Mouse (Mus musculus): ENCODE measurements around the gene Cyp4f40.
"Not testable (repeated sequence)": the region's sequence is repeated elsewhere in the genome, so short reads cannot be mapped to it uniquely, and the experiment has no call there.

Gene Cyp4f40

DNA sequence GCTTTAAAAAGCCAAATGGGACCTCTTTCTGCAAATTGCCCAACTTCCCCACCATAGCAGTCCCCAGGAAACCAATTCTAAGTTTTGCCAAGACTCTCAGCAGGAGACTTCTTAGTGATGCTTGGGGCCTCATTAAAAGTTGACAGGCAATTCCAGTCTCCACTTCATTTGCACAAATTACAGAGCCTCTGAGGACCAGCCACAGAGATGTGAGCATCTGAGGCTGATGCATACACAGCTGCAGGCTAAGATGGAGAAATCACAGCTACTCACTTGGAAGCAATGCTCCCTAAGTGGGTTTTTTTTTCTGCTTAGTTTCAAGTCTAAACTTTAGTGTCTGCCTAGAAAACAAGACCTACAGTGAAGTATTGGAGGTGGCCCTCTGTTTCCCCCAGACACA lies 51.8 kb downstream of the Cyp4f40 start:
- not testable (repeated sequence) for DNase-seq (ENCODE audit: low spot score in 2 of 2)

DNA sequence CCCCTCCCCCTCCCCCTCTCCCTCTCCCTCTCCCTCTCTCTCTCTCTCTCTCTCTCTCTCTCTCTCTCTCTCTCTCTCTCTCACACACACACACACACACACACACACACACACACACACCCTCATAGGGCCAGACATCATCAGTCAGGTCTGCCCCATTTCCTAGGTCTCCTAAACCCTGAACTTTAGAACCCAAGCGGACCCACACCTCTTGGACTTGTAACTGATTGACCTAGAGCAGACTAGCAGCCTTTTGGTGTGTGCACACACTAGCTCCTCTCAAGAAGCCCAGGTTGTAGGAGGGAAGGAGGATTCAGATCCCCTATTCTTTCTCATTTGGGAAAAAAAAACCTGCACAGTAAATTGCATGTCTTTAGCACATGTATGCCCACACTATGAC lies 63.5 kb downstream of the Cyp4f40 start:
- not testable (repeated sequence) for DNase-seq (ENCODE audit: low spot score in 2 of 2)

DNA sequence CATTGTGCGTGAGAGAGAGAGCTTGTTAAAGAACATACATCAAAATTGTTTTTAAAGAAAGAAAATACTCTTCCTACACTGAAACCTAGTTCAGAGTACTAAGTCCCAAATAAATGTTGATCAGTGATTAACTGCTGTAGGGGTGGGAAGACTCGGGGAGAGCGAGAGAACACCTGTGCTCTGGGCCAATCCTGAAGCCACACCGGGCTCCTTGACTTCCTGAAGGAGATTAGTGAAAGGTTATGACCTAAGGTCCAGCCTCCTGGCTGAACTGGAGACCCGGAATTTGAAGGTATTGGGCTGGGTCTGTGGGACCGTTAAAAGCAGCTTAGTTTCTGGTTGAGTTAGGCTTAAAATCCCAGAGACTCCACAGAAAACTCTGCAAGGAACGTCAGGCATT lies 64.1 kb downstream of the Cyp4f40 start:
- no peak for DNase-seq (ENCODE audit: low spot score in 2 of 2)

DNA sequence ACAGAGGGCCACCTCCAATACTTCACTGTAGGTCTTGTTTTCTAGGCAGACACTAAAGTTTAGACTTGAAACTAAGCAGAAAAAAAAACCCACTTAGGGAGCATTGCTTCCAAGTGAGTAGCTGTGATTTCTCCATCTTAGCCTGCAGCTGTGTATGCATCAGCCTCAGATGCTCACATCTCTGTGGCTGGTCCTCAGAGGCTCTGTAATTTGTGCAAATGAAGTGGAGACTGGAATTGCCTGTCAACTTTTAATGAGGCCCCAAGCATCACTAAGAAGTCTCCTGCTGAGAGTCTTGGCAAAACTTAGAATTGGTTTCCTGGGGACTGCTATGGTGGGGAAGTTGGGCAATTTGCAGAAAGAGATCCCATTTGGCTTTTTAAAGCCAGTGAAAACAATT lies 67.7 kb downstream of the Cyp4f40 start:
- not testable (repeated sequence) for DNase-seq (ENCODE audit: low spot score in 2 of 2)
